16 mouse cellular contexts compared by ENCODE assay signal in the genomic region with DNA sequence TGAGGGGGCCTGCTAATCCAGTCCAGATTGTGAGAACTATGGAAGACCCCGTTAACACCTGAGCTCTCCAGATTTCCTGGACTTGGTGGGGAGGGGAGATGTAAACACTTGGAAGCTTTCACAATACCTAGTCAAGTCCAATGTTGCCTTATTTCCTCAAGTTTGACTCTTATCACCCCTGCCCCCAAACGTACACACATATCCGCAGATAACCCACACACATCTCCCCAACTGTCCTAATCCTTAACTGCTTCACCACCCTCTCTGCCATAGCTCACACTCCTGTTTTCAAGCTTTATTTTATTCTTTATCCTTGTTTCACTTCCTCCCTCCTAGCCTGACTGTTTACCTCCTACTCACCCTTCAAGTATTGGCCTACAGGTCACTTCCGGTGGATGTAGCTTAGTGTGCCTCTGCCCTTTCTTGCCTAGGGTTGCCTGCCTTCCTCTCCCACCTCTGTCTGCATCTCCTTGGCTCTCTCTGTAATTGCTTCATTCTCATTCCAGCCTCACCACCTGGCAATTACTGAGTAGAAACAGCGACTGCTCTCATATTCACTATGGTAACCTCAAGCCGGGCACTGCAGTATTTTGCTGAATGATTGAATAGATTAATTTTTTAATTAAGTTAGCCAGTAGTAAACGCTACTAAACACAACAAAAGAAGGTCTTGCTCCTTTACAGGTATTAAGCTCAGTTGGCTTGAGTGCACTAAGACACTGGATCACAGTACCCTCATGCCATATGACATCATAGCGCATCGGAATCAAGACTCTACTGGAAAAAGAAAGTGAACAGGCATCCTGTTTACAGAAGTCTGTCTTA.
A peak's percentile ranks its signal among the peaks of the same experiment; 100 is the strongest.
DNase-seq lines count a peak whose midpoint lies in the region; ATAC-seq and TF ChIP-seq lines count a peak whose summit lies in the region.
"Had no signal": no experiment of that assay in that cellular context is flagged by ENCODE, and none has a peak within 500 bp of the region (broad histone marks: within the 10 kb centered on the region; RNA-seq: fewer than 3 reads in every experiment).

No protein-coding gene starts in this region.

- no peak overlapping the region for H3K4me2 ChIP-seq in midbrain, embryonic 11.5 days
- H3K4me2 ChIP-seq in forebrain, embryonic 15.5 days (replicated peaks) = no peak overlapping the region
- no peak overlapping the region for H3K4me2 ChIP-seq in midbrain, embryonic 12.5 days (replicated peaks)
- no peak overlapping the region for H3K4me2 ChIP-seq in lung, postnatal 0 days (replicated peaks; ENCODE audit: low read depth, low read length)
- H3K4me2 ChIP-seq: liver, embryonic 12.5 days; lung, embryonic 14.5 days had no signal

- H3K27ac ChIP-seq in midbrain, embryonic 11.5 days (ENCODE audit: low read depth, low read length) = no peak overlapping the region
- no peak overlapping the region for H3K27ac ChIP-seq in midbrain, embryonic 10.5 days (replicated peaks)
- no peak overlapping the region for H3K27ac ChIP-seq in forebrain, embryonic 15.5 days (replicated peaks)
- no peak overlapping the region for H3K27ac ChIP-seq in midbrain, embryonic 12.5 days (replicated peaks)
- H3K27ac ChIP-seq in lung, postnatal 0 days (ENCODE audit: low read length) = no peak overlapping the region
- H3K27ac ChIP-seq: heart, adult 2 months; liver, embryonic 12.5 days had no signal

- no peak for ATAC-seq in midbrain, embryonic 11.5 days (ENCODE audit: low FRiP score)
- peak; percentile 54 for ATAC-seq in forebrain, embryonic 15.5 days (replicated peaks)
- ATAC-seq in midbrain, embryonic 12.5 days (ENCODE audit: low FRiP score, low read depth) = 0 out of 2 replicates have a peak, but pooled peaks have one; percentile 3
- ATAC-seq in lung, postnatal 0 days = no peak
- ATAC-seq: liver, embryonic 12.5 days had no signal

- no peaks in the 10 kb centered on the region for H3K27me3 ChIP-seq in midbrain, embryonic 11.5 days (ENCODE audit: control insufficient read depth, insufficient read depth, low read length)
- H3K27me3 ChIP-seq in midbrain, embryonic 10.5 days (ENCODE audit: low read depth, poor library complexity, severe bottlenecking) = no peaks in the 10 kb centered on the region
- no peaks in the 10 kb centered on the region for H3K27me3 ChIP-seq in forebrain, embryonic 15.5 days
- no peaks in the 10 kb centered on the region for H3K27me3 ChIP-seq in midbrain, embryonic 12.5 days
- H3K27me3 ChIP-seq in lung, postnatal 0 days (replicated peaks; ENCODE audit: insufficient read depth, low read length) = no peaks in the 10 kb centered on the region
- H3K27me3 ChIP-seq: liver, embryonic 12.5 days had no signal

- 77% methylated on average over 9 of the region's 9 CpGs for WGBS in midbrain, embryonic 11.5 days
- WGBS in midbrain, embryonic 10.5 days = 80% methylated on average over 9 of the region's 9 CpGs
- WGBS in forebrain, embryonic 15.5 days = 40% methylated on average over 9 of the region's 9 CpGs
- WGBS in midbrain, embryonic 12.5 days = 75% methylated on average over 9 of the region's 9 CpGs
- 74% methylated on average over 9 of the region's 9 CpGs for WGBS in lung, postnatal 0 days

- TF ChIP-seq EP300 in lung, postnatal 0 days (IDR thresholded peaks at IDR 0.05) = no peak

- no peaks in the 10 kb centered on the region for H3K36me3 ChIP-seq in midbrain, embryonic 11.5 days (ENCODE audit: control insufficient read depth, insufficient read depth, low read length)
- no peaks in the 10 kb centered on the region for H3K36me3 ChIP-seq in midbrain, embryonic 10.5 days
- H3K36me3 ChIP-seq in forebrain, embryonic 15.5 days = no peaks in the 10 kb centered on the region
- H3K36me3 ChIP-seq in midbrain, embryonic 12.5 days = no peaks in the 10 kb centered on the region
- no peaks in the 10 kb centered on the region for H3K36me3 ChIP-seq in lung, postnatal 0 days (ENCODE audit: insufficient read depth, low read length)
- H3K36me3 ChIP-seq: liver, embryonic 12.5 days had no signal

- no peak overlapping the region for H3K9ac ChIP-seq in midbrain, embryonic 11.5 days (ENCODE audit: low read length)
- no peak overlapping the region for H3K9ac ChIP-seq in forebrain, embryonic 15.5 days (replicated peaks)
- H3K9ac ChIP-seq in midbrain, embryonic 12.5 days (replicated peaks) = no peak overlapping the region
- H3K9ac ChIP-seq in lung, postnatal 0 days (replicated peaks; ENCODE audit: low read depth) = no peak overlapping the region
- H3K9ac ChIP-seq: liver, embryonic 12.5 days; lung, embryonic 14.5 days had no signal

- DNase-seq in midbrain, embryonic 11.5 days (ENCODE audit: low spot score, missing footprints) = peak; percentile 81
- DNase-seq in midbrain, embryonic 10.5 days (ENCODE audit: low spot score) = no peak
- DNase-seq in lung, postnatal 0 days (ENCODE audit: low spot score) = no peak
- no peak for DNase-seq in retina, postnatal 1 day
- no peak for DNase-seq in kidney, adult 11 months
- DNase-seq: adrenal gland, postnatal 36 days; heart, adult 2 months; kidney, adult 8-10 months; kidney, postnatal 36 days; layer of hippocampus, adult 9-11 months; lung, embryonic 14.5 days; right cerebral cortex, adult 18-20 months had no signal

- no peak overlapping the region for H3K4me3 ChIP-seq in midbrain, embryonic 11.5 days (ENCODE audit: low read depth, low read length)
- no peak overlapping the region for H3K4me3 ChIP-seq in midbrain, embryonic 10.5 days
- H3K4me3 ChIP-seq in forebrain, embryonic 15.5 days = no peak overlapping the region
- no peak overlapping the region for H3K4me3 ChIP-seq in midbrain, embryonic 12.5 days
- H3K4me3 ChIP-seq in lung, postnatal 0 days (ENCODE audit: low read depth, low read length) = no peak overlapping the region
- H3K4me3 ChIP-seq: heart, adult 2 months; liver, embryonic 12.5 days; myocyte had no signal

- no peak for TF ChIP-seq CTCF in lung, postnatal 0 days (IDR thresholded peaks at IDR 0.05)

- H3K4me1 ChIP-seq in midbrain, embryonic 11.5 days (ENCODE audit: control insufficient read depth, insufficient read depth, low read length) = no peaks in the 10 kb centered on the region
- H3K4me1 ChIP-seq in midbrain, embryonic 10.5 days = no peaks in the 10 kb centered on the region
- peaks cover 12% of the 10 kb centered on the region; the same call in 1 of the 2 replicates for H3K4me1 ChIP-seq in forebrain, embryonic 15.5 days
- 0 out of 2 replicates have a peak, but pooled peaks cover 3% of the 10 kb centered on the region for H3K4me1 ChIP-seq in midbrain, embryonic 12.5 days
- no peaks in the 10 kb centered on the region for H3K4me1 ChIP-seq in lung, postnatal 0 days (ENCODE audit: insufficient read depth, low read depth, low read length)

- H3K9me3 ChIP-seq in midbrain, embryonic 11.5 days (ENCODE audit: control insufficient read depth, low read length) = no peaks in the 10 kb centered on the region
- no peaks in the 10 kb centered on the region for H3K9me3 ChIP-seq in midbrain, embryonic 10.5 days (replicated peaks)
- no peaks in the 10 kb centered on the region for H3K9me3 ChIP-seq in forebrain, embryonic 15.5 days
- H3K9me3 ChIP-seq in midbrain, embryonic 12.5 days = no peaks in the 10 kb centered on the region
- no peaks in the 10 kb centered on the region for H3K9me3 ChIP-seq in lung, postnatal 0 days (ENCODE audit: low read length)
- H3K9me3 ChIP-seq: liver, embryonic 12.5 days had no signal

Comparison
In these comparisons a context has a peak if more than half of its experiments do, and no peak if none do; other contexts are left out.
1. ATAC-seq: peak in forebrain, embryonic 15.5 days (single experiment) and midbrain, embryonic 12.5 days (single experiment); none in midbrain, embryonic 11.5 days (single experiment) and lung, postnatal 0 days (single experiment).